Mouse (Mus musculus): Measurements from ENCODE around the gene Nfyc.

GRCm38 (mm10) chr4:120841342-120841741 is 10.0 kb upstream of the Nfyc start:
- no peak for TF ChIP-seq CTCF (IDR thresholded peaks at IDR 0.05; ENCODE audit: low read depth, low read length)
- TF ChIP-seq POLR2A (IDR thresholded peaks at IDR 0.05; ENCODE audit: borderline replicate concordance, low read depth, low read length), result no peak
